Mouse (Mus musculus): Measurements from ENCODE around the gene Galnt10. TPM values are rescaled to one million over a fixed set of nuclear protein-coding genes. Genes with fewer than 3 reads are reported as not detected.

The Galnt10 gene
- total RNA-seq, 1 experiment from 2014 or later: 9.7 TPM

Other genes starting within 250 kb of the Galnt10 start
- gene Fam114a2, start 126.8 kb upstream of the Galnt10 start, total RNA-seq (2017): 49.3 and 51.9 TPM in 2 replicates
- gene Mfap3, start 126.8 kb upstream of the Galnt10 start, total RNA-seq (2017): 28.2 and 33.5 TPM in 2 replicates
- 26.6 and 26.8 TPM in 2 replicates for gene Sap30l, start 156.2 kb downstream of the Galnt10 start, total RNA-seq (2017)
- gene Hand1, start 187.4 kb downstream of the Galnt10 start, total RNA-seq (2017): not detected in 2 replicates

Data from hematopoietic stem cell, adult 5-6 weeks (primary cell).